Mouse (Mus musculus) bone marrow, adult 2 months (tissue): ENCODE data around the gene Dcaf1.

Experiments used
- CTCF ChIP-seq: fragments of 200-500 bp; IDR thresholded peaks from 2 replicates; pipeline ENCODE4 v1.5.1; 2011; ENCODE audit warnings: low read length, control low read depth; ENCODE audit not compliant: control insufficient read depth, insufficient read depth
- POLR2A ChIP-seq: fragments of 200-500 bp; IDR thresholded peaks from 2 replicates; pipeline ENCODE4 v1.6.1; 2011; ENCODE audit warnings: low read depth, mild to moderate bottlenecking, control low read depth, low read length, borderline replicate concordance; ENCODE audit not compliant: control insufficient read depth

DNA sequence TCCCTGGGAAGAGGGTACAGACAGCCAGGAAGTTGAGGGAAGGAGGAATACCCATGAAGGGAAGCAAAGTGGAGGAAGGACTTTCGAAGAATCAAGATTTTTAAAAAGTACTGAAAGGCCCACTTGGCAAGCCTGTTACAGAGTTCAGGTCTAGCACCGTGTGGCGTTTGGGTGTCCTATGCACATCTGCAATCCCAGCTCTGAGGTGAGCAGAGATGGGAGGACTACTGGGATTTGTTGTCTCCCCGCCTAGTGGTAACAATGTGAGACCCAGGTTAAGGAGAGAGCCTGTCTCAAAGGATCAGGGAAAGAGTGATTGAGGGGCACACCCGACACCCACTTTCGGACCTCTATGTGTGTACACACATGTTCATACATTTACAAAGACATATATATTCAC is 93.2 kb downstream of the Dcaf1 start:
- no peak for TF ChIP-seq CTCF
- no peak for TF ChIP-seq POLR2A
